Mouse (Mus musculus): ENCODE measurements around the gene Pgrmc2.

Gene Pgrmc2

GRCm38 (mm10) chr3:41075376-41075775, 7.5 kb downstream of the Pgrmc2 start:
- DNase-seq (ENCODE audit: extremely low spot score, low read depth, low spot score): no peak

DNA sequence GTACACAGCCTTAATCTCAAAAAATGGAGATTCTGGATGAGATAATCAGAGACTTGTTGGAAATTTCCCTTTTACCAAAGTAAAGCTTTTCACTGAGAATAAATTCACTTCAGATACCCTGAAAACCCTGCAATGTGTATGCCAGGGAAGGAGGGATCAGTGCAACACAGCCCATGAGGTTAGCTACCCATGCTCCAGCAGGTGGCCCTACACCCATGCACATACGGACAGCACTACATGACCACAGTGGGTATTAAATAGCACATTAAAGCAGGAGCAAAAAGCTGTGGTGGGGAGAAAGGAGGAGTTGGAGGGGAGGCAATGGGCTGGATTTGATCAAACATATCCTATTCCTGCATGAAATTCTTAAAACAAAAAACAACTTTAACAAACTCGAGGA, 12.3 kb downstream of the Pgrmc2 start:
- DNase-seq (ENCODE audit: extremely low spot score, low read depth, low spot score): no peak

- no peak for DNase-seq (ENCODE audit: extremely low spot score, low read depth, low spot score)
Observed at GRCm38 (mm10) chr3:41065320-41065719, 17.5 kb downstream of the Pgrmc2 start.

DNA sequence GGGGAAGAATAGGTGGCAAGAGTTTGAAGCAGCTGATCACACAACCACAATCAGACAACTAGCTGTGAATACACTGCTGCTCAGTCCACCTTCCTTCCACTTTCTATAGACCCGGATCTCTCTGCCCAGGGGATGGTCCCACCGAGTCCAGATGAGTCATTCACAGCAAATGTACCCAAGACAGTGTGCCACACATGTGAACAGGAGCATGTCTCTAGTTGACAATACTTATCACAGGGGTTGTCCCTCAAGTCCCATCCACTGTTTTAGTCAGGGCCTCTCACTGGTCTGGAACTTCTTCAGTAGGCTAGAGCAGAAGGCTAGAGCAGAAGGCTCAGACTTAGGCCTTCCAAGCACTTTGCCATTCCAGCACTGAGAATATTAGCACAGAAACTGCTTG, 20.1 kb downstream of the Pgrmc2 start:
- DNase-seq (ENCODE audit: extremely low spot score, low read depth, low spot score): no peak

DNA sequence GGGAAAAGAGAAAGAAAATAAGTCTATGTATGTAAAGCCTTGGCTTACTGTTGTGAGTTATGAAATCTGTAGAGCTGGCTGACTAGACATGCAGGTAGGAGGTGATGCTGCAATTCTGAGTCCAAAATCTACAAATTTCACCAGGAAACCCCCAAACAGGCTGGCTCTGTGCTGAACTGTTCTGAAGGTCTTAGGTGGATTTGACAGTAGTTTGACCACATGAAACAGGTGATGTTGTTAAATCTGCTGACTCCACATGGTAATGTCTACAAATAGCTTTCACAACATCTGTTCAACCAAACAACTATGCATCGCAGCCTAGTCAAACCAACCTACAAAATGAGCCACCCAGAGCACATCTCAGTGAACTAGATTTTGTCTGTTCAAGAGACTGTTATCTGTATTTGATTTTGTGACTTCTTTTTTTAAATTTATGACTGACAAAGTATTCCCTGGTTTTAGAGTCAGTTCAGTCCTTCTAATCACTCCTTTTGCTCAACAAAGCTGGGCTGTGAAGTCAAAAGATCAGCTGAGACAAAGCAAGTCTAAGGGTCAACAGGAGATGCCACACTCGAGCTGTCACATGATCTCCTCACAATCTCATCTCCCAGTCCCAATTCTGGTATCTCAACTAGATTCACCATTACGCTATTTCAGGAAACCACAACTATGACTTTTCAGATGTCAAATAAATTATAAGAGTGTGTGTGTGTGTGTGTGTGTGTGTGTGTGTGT, 20.8 kb downstream of the Pgrmc2 start:
- no peak for DNase-seq (ENCODE audit: extremely low spot score, low read depth, low spot score)

DNA sequence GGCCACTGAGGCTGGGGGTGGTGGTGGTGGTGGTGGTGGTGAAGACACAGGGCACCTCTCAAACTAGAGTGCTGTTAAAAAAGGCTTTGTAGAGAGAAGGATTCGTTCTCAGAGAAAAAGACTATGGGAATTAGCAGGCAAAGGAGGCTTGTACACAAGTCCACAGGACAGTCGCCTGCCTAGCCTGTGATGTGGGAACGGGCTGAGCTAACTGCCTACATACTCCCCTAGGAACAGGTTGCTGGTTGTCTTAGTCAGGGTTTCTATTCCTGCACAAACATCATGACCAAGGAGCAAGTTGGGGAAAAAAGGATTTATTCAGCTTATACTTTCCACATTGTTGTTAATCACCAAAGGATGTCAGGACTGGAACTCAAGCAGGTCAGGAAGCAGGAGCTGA, 23.6 kb downstream of the Pgrmc2 start:
- no peak for DNase-seq (ENCODE audit: extremely low spot score, low read depth, low spot score)

GRCm38 (mm10) chr3:41058395-41058794, 24.5 kb downstream of the Pgrmc2 start:
- DNase-seq (ENCODE audit: extremely low spot score, low read depth, low spot score): no peak

DNA sequence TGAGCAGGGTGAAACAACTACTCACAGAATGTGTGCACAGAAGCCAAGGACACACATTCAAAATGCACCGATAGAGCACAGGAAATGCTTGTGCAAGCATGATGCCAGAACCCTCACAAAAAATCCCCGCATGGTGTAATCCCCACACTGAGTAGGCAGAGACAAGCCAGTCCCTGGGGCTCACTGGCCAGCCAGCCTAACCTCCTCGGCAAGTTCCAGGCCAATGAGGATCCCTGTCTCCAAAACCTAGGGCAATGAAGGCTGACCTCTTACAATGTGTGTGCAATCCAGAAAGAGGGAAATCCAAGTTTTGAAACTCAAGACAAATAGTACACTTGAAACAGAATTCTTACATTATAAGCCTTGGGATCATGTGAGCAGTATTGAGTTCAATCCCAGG, 29.5 kb downstream of the Pgrmc2 start:
- DNase-seq (ENCODE audit: extremely low spot score, low read depth, low spot score): no peak

GRCm38 (mm10) chr3:41047838-41048237, 35.0 kb downstream of the Pgrmc2 start:
- DNase-seq (ENCODE audit: extremely low spot score, low read depth, low spot score): no peak

DNA sequence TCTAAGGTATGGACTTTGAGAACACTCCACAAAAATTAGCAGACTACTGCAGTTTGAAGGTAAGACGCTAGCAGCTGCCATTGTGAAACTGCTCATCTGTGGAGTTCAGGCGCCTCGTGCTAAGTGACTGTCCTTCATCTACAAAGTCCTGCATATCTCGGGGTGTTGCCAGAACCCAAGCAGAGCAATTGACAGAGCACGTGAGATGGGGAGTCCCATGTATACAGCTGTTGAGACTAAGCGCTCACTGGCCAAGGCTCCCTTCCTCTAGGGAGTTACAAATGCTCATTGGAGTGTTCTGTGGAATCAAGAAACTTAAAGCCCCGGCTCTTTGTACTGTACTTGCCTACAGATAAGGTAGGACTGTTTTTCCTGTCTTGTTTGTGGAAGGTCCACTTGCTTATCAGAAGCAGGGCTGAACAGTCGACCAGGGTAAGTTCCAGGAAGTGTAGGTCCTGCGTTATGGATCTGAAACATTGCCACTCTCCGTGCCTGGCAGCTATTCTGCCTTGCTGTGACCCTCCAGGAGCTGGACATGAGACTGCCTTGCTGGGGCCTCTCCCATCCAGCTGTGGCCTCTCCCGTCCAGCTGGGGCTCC, 39.0 kb downstream of the Pgrmc2 start:
- no peak for DNase-seq (ENCODE audit: extremely low spot score, low read depth, low spot score)

DNA sequence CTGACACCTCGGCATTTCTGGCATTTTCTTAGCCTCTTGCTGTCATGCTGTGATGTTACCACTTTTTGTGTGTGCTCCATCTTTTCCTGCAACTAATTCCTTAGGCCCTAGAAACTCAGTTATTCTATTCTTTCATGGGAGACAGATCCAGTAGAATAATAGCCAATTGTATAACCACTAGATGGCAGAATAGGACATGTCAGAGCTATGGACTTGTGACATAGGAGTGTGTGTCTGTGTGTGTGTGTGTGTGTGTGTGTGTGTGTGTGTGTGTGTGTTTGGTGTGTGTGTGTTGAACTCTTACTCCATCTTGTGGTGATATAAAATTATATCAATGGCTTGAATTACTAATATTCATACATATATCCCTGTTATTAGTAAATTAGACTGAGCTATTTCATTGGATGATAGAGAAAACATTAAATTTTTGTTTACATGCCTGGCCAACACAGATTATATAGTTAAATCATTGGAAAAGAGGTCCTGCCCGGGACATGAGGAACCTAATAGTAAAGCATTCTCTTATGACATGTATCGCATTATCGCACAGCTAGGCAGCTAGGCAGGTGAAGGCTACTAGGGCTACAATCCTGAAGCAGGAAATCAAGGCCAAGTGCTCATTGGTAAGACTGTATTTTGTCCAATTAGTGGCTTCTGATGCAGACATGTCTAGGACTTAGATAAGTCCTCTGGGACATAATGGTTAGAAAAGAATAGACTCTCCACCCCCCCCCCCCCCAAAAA, 40.5 kb downstream of the Pgrmc2 start:
- no peak for DNase-seq (ENCODE audit: extremely low spot score, low read depth, low spot score)

DNA sequence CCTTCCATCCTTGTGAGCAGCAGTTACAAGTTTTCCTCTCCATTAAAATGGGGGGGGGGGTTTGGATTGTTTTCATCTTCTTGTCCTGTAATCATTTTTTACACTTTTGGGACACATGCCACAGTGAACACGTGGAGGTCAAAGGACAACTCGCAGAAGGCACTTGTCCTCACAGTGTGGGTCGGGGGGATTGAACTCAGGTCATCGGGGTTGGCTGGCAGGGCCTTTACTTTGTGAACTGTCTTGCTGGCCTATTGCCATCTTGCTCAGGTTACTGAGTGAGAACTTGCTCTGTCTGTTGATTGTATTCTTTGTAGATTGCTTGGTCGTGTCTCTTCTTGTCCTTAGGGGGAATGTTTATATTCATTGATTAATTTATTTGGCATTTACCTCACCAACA, 41.6 kb downstream of the Pgrmc2 start:
- no peak for DNase-seq (ENCODE audit: extremely low spot score, low read depth, low spot score)

- DNase-seq (ENCODE audit: extremely low spot score, low read depth, low spot score): no peak
Observed at GRCm38 (mm10) chr3:41038297-41038916, 44.4 kb downstream of the Pgrmc2 start.

DNA sequence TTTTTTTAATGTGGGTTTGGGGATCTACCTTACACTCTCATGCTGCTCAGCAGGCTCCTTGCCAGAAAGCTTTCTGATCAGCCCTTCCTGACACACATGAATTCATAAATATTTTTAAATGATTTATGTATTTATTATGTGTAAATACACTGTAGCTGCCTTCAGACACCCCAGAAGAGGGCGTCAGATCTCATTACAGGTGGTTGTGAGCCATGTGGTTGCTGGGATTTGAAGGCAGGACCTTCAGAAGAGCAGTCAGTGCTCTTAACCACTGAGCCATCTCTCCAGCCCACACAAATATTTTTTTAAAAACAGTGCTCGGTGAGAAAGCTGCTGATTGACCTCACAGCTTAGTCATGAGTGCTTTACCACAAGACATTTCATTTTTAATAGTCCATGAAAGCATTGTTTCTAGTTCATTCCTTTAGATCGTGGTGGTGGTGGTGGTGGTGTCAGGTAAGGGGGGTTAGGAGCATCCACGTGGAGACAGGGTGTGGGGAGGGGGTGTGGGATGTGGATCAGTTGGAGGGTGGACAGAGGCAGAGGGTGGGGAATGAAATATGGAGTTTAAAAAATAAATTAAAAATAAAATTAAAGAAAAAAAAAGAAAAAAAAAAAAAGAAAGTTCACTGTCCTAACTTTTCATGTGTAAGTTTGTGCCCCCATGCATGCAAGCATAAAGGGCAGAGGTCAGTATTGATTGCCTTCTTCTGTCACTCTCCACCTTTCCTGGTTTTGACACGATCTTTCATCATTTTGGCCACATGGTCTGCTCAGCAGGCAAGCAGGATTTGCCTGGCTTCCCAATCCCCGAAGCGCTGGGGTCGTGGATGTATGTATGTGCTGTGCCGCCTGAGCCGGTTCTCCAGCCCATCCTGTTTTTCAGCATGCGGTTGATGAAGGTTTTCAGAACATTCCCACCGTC, 51.3 kb downstream of the Pgrmc2 start:
- DNase-seq (ENCODE audit: extremely low spot score, low read depth, low spot score): no peak

DNA sequence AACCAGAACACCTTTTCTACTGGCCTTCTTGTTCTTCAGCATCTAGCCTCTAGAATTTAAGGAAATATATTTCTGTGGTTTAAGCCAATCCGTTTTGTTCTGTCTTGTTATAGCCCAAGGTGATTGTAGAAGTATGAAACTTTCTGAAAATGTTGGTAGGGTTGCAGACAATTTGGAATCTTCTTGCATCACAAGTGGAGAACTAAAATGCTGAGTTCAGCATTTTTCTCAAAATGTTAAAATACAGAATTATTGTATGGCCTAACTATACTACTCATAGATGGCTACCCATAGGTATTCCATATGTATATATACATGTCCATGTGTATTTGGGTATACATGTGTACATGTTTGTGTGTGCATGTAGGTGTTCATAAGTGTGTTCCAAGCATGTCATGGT, 52.1 kb downstream of the Pgrmc2 start:
- no peak for DNase-seq (ENCODE audit: extremely low spot score, low read depth, low spot score)

DNA sequence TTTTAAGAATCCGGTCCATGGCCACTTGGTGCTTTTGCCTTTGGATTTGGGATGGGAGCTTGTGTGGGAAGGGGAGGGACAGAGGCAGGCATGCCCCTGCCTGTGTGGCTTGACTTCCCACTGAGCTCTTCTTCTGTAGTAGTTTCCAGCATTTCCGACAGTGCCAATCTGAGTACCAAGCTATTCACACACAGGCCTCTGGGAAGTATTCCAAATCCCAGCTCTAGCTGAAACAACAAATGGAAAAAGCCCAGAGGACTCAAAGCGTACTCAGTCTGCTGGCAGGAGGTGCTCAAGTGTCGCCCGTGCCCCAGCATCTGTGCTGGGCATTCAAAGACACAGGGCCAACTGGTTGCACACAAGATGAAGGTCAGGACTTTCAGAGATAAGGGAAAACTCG, 60.9 kb downstream of the Pgrmc2 start:
- DNase-seq (ENCODE audit: extremely low spot score, low read depth, low spot score): no peak

GRCm38 (mm10) chr3:41020687-41021086, 62.2 kb downstream of the Pgrmc2 start:
- DNase-seq (ENCODE audit: extremely low spot score, low read depth, low spot score): no peak

DNA sequence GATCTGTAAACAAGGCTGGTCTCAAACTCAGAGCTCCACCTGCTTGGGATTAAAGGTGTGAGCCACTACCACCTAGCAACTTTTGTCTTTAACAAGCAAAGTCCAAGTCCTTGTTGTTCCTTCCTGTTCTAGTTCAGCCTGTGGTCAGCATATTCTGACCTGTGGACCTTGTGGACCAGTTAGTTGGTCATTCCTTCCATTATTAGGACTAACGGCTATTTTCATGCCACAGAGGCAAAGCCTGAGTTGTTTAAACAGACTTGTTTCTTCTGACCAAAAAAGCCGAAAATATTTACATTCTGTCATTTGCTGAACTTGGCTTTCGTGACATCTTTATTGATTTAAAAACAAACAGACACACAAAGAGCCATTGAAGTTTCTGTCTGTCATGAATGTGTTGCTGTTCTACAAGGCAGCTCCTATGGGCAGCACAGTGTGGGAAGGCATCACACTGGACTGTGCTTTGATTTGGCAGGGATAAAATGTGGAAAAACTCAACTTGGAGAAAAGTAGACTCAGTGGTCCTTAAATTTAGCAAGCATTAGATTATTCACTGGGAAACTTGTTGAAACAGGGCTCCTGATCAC, 64.7 kb downstream of the Pgrmc2 start:
- no peak for DNase-seq (ENCODE audit: extremely low spot score, low read depth, low spot score)

All from hindlimb bud, embryonic 11.5 days (tissue).